Mouse (Mus musculus) ovary, postnatal 36 days (tissue): Measurements from ENCODE around the gene Gm14548.
"Not testable (repeated sequence)": the region's sequence is repeated elsewhere in the genome, so short reads cannot be mapped to it uniquely, and the experiment has no call there.

Experiments used
- DNase-seq: peaks from one replicate; pipeline ENCODE4 v3.0.0; 2022; ENCODE audit warnings: low spot score, mixed read lengths

The Gm14548 gene

DNA sequence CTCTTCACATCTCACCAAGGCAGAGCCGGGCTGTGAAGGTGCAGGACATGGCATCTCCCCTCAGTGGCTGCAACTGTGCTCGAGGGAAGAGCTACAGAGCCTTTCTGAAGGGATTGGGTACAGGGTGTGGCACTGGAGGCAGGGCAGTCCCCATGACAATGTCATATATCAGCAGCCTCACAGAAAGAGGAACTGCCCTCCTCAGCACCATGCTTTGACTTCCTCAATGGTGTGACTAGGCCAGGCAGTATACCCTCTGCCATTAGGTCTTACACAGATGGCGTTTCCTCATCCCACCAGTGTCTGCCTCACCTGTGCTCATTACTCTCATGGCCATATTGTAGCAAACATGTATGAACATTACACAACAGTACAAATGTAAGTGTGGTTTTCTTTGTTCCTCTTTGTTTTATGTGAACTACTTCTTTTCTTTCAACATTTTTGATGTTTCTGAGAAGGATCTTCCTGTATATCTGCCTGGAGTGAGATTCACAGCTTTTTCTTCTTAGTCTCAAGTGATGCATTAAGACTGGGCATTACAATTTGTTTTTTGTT is at the start of gene Gm14548:
Gm14548 (minus strand) TSS at position 85 of the 555 bp plus-strand sequence.
- DNase-seq = not testable (repeated sequence)

DNA sequence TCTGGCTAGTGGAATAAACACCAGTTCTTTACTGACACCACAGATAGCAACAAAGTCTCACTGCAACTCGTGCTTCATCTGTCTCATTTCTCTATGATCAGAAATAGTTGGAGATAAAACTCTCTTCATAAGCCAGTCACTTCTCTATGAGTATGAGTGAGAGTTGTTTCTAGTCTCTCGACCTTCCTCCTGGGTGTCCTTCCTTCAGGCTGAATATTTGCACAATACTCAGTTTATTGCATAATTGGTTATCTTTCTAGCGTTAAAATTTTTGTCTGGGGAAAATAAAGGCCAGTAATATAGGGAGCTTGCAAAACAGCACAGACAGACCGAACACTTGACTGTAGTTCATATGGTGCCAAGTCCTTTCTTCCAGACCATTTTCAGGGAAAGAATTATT is 48.2 kb upstream of the Gm14548 start:
- no peak for DNase-seq

DNA sequence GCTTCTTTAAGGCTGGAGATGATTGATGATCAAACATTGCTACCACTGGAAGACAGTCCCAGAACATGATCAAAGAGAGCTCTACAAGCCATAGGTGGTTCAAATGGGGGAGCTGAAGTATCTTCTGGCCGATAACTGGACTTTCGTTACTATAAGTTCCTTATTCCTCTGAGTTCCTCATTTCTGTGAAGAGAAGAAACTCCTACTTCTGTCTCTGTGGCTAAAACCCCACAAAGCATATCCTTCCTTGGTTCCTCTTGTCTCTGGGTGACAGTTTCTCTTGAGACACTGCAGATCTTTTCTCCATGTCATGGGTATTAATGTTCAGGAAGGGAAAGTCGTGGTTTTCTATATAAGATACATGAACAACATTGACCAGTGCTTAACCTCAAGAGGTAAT is 43.0 kb upstream of the Gm14548 start:
- DNase-seq = no peak

DNA sequence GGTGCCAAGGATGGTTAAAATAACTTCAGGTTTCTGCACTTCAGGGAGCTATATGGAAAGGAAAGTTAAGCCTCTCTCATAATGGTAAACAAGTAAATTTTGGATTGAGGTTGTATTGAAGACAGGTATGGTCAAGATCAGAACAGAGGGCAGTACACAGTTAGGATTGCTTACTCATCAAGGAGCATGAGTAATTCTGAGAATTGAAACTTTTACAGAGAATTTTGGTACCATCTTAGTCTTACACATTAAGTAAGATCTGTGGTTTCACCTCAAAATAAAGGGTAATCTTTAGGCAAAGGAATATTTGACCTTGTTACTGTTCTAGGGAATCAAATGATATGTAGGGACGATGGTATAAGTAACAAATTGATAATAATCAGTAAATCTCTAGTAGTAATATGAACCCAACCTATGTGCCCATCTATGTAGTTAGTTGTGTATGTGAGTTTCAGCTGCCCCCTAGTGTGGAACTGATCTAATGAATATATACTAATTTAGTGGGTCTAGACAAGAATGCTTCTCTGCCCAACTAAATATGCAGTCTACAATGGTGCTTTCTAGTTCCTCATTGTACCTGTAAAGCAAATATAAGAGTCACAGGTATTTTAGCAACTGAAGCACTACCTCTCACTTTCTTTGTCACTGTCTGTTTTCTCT is 42.1 kb upstream of the Gm14548 start:
- no peak for DNase-seq

DNA sequence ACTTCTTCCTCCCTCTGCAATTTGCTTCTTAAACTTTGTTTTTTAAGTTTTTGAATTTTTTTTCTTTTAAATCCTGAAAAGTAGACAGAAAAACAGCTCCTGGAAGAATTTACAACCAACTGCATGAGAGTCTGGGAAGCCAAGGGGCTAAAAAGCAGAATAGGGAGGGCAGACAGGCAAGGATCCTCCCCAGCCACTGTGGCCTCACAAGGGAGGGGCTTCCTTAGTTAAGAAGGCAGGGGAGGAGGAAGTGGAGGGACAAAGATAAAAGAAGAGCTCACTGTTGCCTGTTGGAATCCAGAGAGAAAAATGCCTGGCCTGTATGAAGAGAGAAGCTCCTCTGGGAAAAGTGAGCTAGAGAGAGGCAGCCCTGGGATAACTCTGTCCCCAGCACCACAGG is 37.6 kb upstream of the Gm14548 start:
- not testable (repeated sequence) for DNase-seq

DNA sequence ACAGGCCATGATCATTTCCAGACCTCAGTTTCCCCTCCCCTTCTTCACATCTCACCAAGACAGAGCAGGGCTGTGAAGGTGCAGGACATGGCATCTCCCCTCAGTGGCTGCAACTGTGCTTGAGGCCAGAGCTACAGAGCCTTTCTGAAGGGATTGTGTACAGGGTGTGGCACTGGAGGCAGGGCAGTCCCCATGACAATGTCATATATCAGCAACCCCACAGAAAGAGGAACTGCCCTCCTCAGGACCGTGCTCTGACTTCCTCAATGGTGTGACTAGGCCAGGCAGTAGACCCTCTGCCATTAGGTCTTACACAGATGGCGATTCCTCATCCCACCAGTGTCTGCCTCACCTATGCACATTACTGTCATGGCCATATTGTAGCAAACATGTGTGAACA is 17.5 kb upstream of the Gm14548 start, which contains the start of gene Lilra6:
Lilra6 (minus strand) TSS at position 117 of the 400 bp plus-strand sequence.
- not testable (repeated sequence) for DNase-seq

DNA sequence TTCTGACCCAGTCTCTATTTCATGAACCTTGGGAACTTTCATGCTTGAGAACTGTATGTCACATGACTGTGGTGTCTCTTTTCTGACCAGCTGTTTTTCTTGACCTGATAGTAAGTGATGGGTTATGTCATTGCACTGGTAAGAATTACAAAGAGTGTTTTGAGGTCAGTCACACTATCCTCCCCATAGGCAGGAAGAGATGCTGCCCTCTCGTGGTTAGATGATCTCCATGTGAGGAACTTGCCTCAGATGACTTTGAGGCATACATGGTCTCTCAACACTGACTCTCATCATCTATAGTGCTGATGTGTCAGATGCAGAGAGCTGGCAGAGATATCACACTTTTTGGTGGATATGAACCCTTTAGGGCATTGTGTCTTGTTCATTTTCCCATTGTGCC is 5.8 kb upstream of the Gm14548 start:
- no peak for DNase-seq

DNA sequence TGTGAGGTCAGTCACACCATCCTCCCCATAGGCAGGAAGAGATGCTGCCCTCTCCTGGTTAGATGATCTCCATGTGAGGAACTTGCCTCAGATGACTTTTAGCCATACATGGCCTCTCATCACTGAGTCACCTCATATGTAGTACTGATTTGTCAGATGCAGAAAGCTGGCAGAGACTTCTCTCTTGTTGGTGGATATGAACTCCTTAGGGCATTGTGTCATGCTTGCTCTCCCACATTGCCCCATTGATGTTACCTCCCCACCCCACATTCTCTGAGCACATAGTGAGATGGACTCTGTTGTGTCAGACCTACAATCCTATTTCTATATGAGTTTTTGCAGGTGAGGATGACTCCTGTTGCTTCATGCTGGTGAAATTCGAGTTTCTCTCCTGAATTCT is 22.9 kb downstream of the Gm14548 start:
- DNase-seq = not testable (repeated sequence)

DNA sequence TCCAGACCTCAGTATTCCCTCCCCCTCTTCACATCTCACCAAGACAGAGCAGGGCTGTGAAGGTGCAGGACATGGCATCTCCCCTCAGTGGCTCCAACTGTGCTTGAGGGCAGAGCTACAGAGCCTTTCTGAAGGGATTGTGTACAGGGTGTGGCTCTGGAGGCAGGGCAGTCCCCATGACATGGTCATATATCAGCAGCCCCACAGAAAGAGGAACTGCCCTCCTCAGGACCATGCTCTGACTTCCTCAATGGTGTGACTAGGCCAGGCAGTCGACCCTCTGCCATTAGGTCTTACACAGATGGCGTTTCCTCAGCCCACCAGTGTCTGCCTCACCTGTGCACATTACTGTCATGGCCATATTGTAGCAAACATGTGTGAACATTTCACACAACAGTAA is 53.0 kb downstream of the Gm14548 start, which contains the start of gene Pira2:
Pira2 (minus strand) TSS at position 101 of the 400 bp plus-strand sequence.
- DNase-seq = not testable (repeated sequence)

DNA sequence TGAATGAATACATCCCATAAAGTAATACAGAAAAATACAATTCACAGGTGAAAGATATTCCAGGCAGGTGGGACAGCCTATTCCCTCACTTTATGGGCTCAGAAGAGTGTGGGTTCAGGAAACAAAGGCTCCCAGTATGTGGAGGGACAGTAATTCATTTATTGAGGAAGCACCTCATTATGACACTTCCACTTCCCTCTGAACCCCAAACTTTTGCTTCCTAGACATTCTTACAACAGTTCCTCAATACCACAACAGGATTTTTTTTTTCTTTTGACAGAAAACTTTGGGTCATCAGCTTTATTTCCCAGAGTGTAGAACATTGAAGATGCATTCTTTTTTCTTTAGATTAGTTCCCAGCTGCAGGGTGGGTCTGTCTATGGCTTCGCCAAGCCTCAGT is 60.1 kb downstream of the Gm14548 start:
- DNase-seq = not testable (repeated sequence)
